Mouse (Mus musculus) CH12.LX (cell line): ENCODE data around the gene Capn13. TPM values are rescaled to one million over a fixed set of nuclear protein-coding genes. Genes with fewer than 3 reads are reported as not detected.

Experiments used
- DNase-seq: peaks from one replicate; pipeline ENCODE4 v3.0.0-alpha.2; 2013; ENCODE audit errors: extremely low read depth
- H3K27ac ChIP-seq: 2 replicates; pipeline ENCODE4 v1.5.1; 2012; ENCODE audit warnings: low read depth, mild to moderate bottlenecking, control low read depth, moderate library complexity; ENCODE audit not compliant: insufficient read depth
- H3K27me3 ChIP-seq: replicated peaks from 2 replicates; pipeline ENCODE3; 2012; ENCODE audit warnings: inconsistent platforms
- H3K36me3 ChIP-seq, 2 experiments: replicated peaks in 1 of 2; 2 replicates each; pipeline versions ENCODE3 to v1.6.1; 2012; ENCODE audit warnings: inconsistent platforms in 1 of 2, low read length in 1 of 2, mild to moderate bottlenecking in 1 of 2, mixed read lengths in 1 of 2, moderate library complexity in 1 of 2; ENCODE audit not compliant: control insufficient read depth in 1 of 2, insufficient read depth in 1 of 2
- H3K4me1 ChIP-seq, 2 experiments: 2 replicates each; pipeline ENCODE4 v1.6.1; 2012; ENCODE audit warnings: inconsistent platforms in 1 of 2, moderate library complexity in 1 of 2; ENCODE audit not compliant: insufficient read depth in 2 of 2, control insufficient read depth in 1 of 2
- H3K4me2 ChIP-seq: 2 replicates; pipeline ENCODE4 v1.6.1; 2012; ENCODE audit warnings: low read depth, mild to moderate bottlenecking, control low read depth; ENCODE audit not compliant: poor library complexity, insufficient read depth, severe bottlenecking
- H3K4me3 ChIP-seq, 3 experiments: fragments of 150-350 bp in 1 of 3; sonication (generic) in 1 of 3; replicated peaks in 1 of 3; 2 replicates each; pipeline versions ENCODE3 to v1.5.1; 2011 to 2012; ENCODE audit warnings: low read depth in 2 of 3, low read length in 2 of 3, mild to moderate bottlenecking in 2 of 3, moderate library complexity in 2 of 3, control low read depth in 1 of 3, improper control_type of control experiment in 1 of 3, inconsistent platforms in 1 of 3, mixed read lengths in 1 of 3; ENCODE audit not compliant: poor library complexity in 1 of 3
- H3K79me2 ChIP-seq: replicated peaks from 2 replicates; pipeline ENCODE4 v1.6.1; 2012; ENCODE audit warnings: mild to moderate bottlenecking, moderate library complexity; ENCODE audit not compliant: control insufficient read depth, poor library complexity, insufficient read depth, severe bottlenecking; ENCODE audit errors: extremely low read depth
- H3K9ac ChIP-seq: 2 replicates; pipeline ENCODE4 v1.6.1; 2012; ENCODE audit warnings: low read depth, mild to moderate bottlenecking, control low read depth, moderate library complexity; ENCODE audit not compliant: insufficient read depth
- H3K9me3 ChIP-seq: replicated peaks from 2 replicates; pipeline ENCODE3; 2012; ENCODE audit warnings: low read length, inconsistent platforms, mixed read lengths
- BHLHE40 ChIP-seq: IDR thresholded peaks from 2 replicates; pipeline ENCODE4 v1.6.1; 2011; ENCODE audit warnings: mild to moderate bottlenecking, low read depth, low read length, improper control_type of control experiment
- CHD1 ChIP-seq: IDR thresholded peaks from 2 replicates; pipeline ENCODE4 v1.6.1; 2012; ENCODE audit warnings: low read depth, low read length, improper control_type of control experiment, inconsistent platforms
- CTCF ChIP-seq, 2 experiments: IDR thresholded peaks in 1 of 2; conservative IDR thresholded peaks in 1 of 2; 2 replicates each; pipeline ENCODE4 v1.5.1; 2011 to 2012; ENCODE audit warnings: low read depth in 2 of 2, low read length in 2 of 2, improper control_type of control experiment in 1 of 2, inconsistent platforms in 1 of 2, mild to moderate bottlenecking in 1 of 2, moderate library complexity in 1 of 2
- E2F4 ChIP-seq: IDR thresholded peaks from 2 replicates; pipeline ENCODE4 v1.6.1; 2011; ENCODE audit warnings: low read depth, low read length, improper control_type of control experiment; ENCODE audit not compliant: insufficient replicate concordance
- ELF1 ChIP-seq: IDR thresholded peaks from 2 replicates; pipeline ENCODE4 v1.6.1; 2014; ENCODE audit warnings: low read depth, mild to moderate bottlenecking, inconsistent platforms, low read length, improper control_type of control experiment
- IRF4 ChIP-seq: IDR thresholded peaks from 2 replicates; pipeline ENCODE4 v1.6.1; 2014; ENCODE audit warnings: low read depth, mild to moderate bottlenecking, inconsistent platforms, low read length, improper control_type of control experiment
- JUN ChIP-seq: IDR thresholded peaks from 2 replicates; pipeline ENCODE4 v1.6.1; 2011; ENCODE audit warnings: low read depth, mild to moderate bottlenecking, low read length, improper control_type of control experiment, moderate library complexity; ENCODE audit not compliant: insufficient read depth
- MAFK ChIP-seq: IDR thresholded peaks from 2 replicates; pipeline ENCODE4 v1.6.1; 2011; ENCODE audit warnings: low read length, improper control_type of control experiment; ENCODE audit not compliant: insufficient replicate concordance
- MAX ChIP-seq: IDR thresholded peaks from 2 replicates; pipeline ENCODE4 v1.6.1; 2011; ENCODE audit warnings: low read length, improper control_type of control experiment
- MXI1 ChIP-seq: IDR thresholded peaks from 2 replicates; pipeline ENCODE4 v1.6.1; 2011; ENCODE audit warnings: mild to moderate bottlenecking, low read depth, low read length, improper control_type of control experiment
- MYC ChIP-seq: IDR thresholded peaks from 2 replicates; pipeline ENCODE4 v1.6.1; 2011; ENCODE audit warnings: low read depth, mild to moderate bottlenecking, improper control_type of control experiment, low read length
- PAX5 ChIP-seq: IDR thresholded peaks from 2 replicates; pipeline ENCODE4 v1.6.1; 2012; ENCODE audit warnings: low read length, inconsistent platforms, mixed read lengths
- RAD21 ChIP-seq: IDR thresholded peaks from 2 replicates; pipeline ENCODE4 v1.6.1; 2011; ENCODE audit warnings: low read depth, mild to moderate bottlenecking, low read length, improper control_type of control experiment, moderate library complexity
- RCOR1 ChIP-seq: conservative IDR thresholded peaks from 2 replicates; pipeline ENCODE4 v1.6.1; 2012; ENCODE audit warnings: low read depth, mild to moderate bottlenecking, inconsistent platforms, low read length, improper control_type of control experiment
- SMC3 ChIP-seq: IDR thresholded peaks from 2 replicates; pipeline ENCODE4 v1.6.1; 2011; ENCODE audit warnings: low read depth, low read length, improper control_type of control experiment
- TBP ChIP-seq: conservative IDR thresholded peaks from 2 replicates; pipeline ENCODE4 v1.6.1; 2011; ENCODE audit warnings: low read depth, low read length, improper control_type of control experiment
- USF1 ChIP-seq: IDR thresholded peaks from 2 replicates; pipeline ENCODE4 v1.6.1; 2014; ENCODE audit warnings: low read depth, mild to moderate bottlenecking, inconsistent platforms, low read length, improper control_type of control experiment
- ZC3H11A ChIP-seq: IDR thresholded peaks from 2 replicates; pipeline ENCODE4 v1.6.1; 2012; ENCODE audit warnings: low read depth, mild to moderate bottlenecking, inconsistent platforms, low read length, improper control_type of control experiment
- dilution Hi-C: fragments of 300-500 bp; cut with MboI; formaldehyde crosslinking; loops from 2 replicates; pipeline ENCODE4 v1.14.3; 2020; ENCODE audit warnings: low sequenced_read_pairs; ENCODE audit not compliant: extremely low pct_unique_long_range_greater_than_20kb, extremely low pct_ligation_motif_present
- in situ Hi-C: fragments of 300-500 bp; cut with MboI; formaldehyde crosslinking; loops from 3 replicates; pipeline ENCODE4 v1.14.3; 2019; ENCODE audit warnings: low sequenced_read_pairs, low pct_ligation_motif_present, low pct_unique_long_range_greater_than_20kb, mixed read lengths
- polyA plus RNA-seq: library from polyadenylated mRNA; unstranded; fragments of >175 nt; gene quantifications from 2 replicates; pipeline ENCODE4 v1.2.1, GENCODE M21; 2012; ENCODE audit warnings: low read depth; ENCODE audit not compliant: insufficient read length
- total RNA-seq, 2 experiments: library from RNA; depleted of rRNA; stranded (reverse); fragments of 300-350 nt in 1 of 2; fragments of >200 nt in 1 of 2; gene quantifications; 2 replicates each; pipeline ENCODE4 v1.2.3; 2012 to 2014

Gene Capn13
- total and polyA plus RNA-seq, 3 experiments = not detected

GRCm38 (mm10) chr17:73298981-73299380, 101.7 kb downstream of the Capn13 start:
- no peak for TF ChIP-seq USF1
- no peak for TF ChIP-seq MXI1
- TF ChIP-seq CHD1 = no peak
- Histone ChIP-seq H3K27me3 (no peaks in the 10 kb centered on the region), H3K36me3 (no peaks in the 10 kb centered on the region), H3K9ac (no peak overlapping the region), H3K4me1 (peaks cover 0 to 13% of the 10 kb centered on the region in 2 experiments; a peak in 2 of 4 replicates), H3K27ac (no peak overlapping the region), H3K9me3 (peaks cover 1% of the 10 kb centered on the region), H3K4me3 (no peak overlapping the region), H3K4me2 (no peak overlapping the region), H3K79me2 (no peaks in the 10 kb centered on the region)
- dilution Hi-C loops (no loop called here), in situ Hi-C loops (loop anchor here (10.0 kb wide), 2 partner anchors 394 to 434 kb away; no protein-coding TSS in a partner anchor)
- no peak for DNase-seq

GRCm38 (mm10) chr17:73296855-73297254, 103.8 kb downstream of the Capn13 start:
- Histone ChIP-seq H3K4me1 (peaks cover 3 to 11% of the 10 kb centered on the region in 2 experiments; a peak in 3 of 4 replicates), H3K4me2 (no peak overlapping the region), H3K9ac (no peak overlapping the region), H3K79me2 (no peaks in the 10 kb centered on the region), H3K4me3 (no peak overlapping the region), H3K36me3 (no peaks in the 10 kb centered on the region), H3K27me3 (no peaks in the 10 kb centered on the region), H3K9me3 (peaks cover 2% of the 10 kb centered on the region), H3K27ac (no peak overlapping the region)
- dilution Hi-C loops = no loop called here
- DNase-seq = peak; percentile 50
- in situ Hi-C loops = loop anchor here (10.0 kb wide), 2 partner anchors 392 to 432 kb away; no protein-coding TSS in a partner anchor
- no peak for TF ChIP-seq MXI1
- no peak for TF ChIP-seq MAX
- no peak for TF ChIP-seq TBP
- TF ChIP-seq BHLHE40 = no peak
- TF ChIP-seq IRF4 = no peak
- TF ChIP-seq JUN = no peak
- TF ChIP-seq ELF1 = no peak
- no peak for TF ChIP-seq MAFK
- no peak for TF ChIP-seq PAX5
- TF ChIP-seq ZC3H11A = peak; percentile 79
- peak; percentile 93 for TF ChIP-seq RAD21
- peak in 1 of 2 experiments; percentile 86; a peak in 3 of 4 replicates for TF ChIP-seq CTCF (conservative IDR thresholded peaks at IDR 0.05 in 1 of 2, IDR thresholded peaks at IDR 0.05 in 1 of 2; ENCODE audit: low read depth in 2 of 2, low read length in 2 of 2)
- TF ChIP-seq RCOR1 = no peak
- no peak for TF ChIP-seq E2F4
- TF ChIP-seq SMC3 = peak; percentile 93
- TF ChIP-seq MYC = no peak
